Mouse (Mus musculus) limb, embryonic 13.5 days (tissue): Measurements from ENCODE around the gene 2410004B18Rik. TPM values are rescaled to one million over a fixed set of nuclear protein-coding genes. Genes with fewer than 3 reads are reported as not detected.
"Not testable (repeated sequence)": the region's sequence is repeated elsewhere in the genome, so short reads cannot be mapped to it uniquely, and the experiment has no call there.

Experiments
- ATAC-seq: fragments of 200-750 bp; cut with Nextera tagmentation; 2 replicates; pipeline ENCODE4 v1.8.0; 2017; ENCODE audit warnings: low read depth, moderate number of reproducible peaks, moderate TSS enrichment; ENCODE audit not compliant: low FRiP score
- H3K27ac ChIP-seq: fragments of 300-500 bp; sonication (generic); 2 replicates; pipeline ENCODE4 v1.5.1; 2015; ENCODE audit warnings: inconsistent platforms, mild to moderate bottlenecking, moderate library complexity
- H3K27me3 ChIP-seq: fragments of 300-500 bp; sonication (generic); 2 replicates; pipeline ENCODE4 v1.6.1; 2015; ENCODE audit warnings: mild to moderate bottlenecking, inconsistent platforms
- H3K36me3 ChIP-seq: fragments of 300-500 bp; sonication (generic); 2 replicates; pipeline ENCODE4 v1.6.1; 2015; ENCODE audit warnings: inconsistent platforms, mild to moderate bottlenecking, moderate library complexity
- H3K4me1 ChIP-seq: fragments of 300-500 bp; sonication (generic); 2 replicates; pipeline ENCODE4 v1.6.1; 2015; ENCODE audit warnings: inconsistent platforms
- H3K4me2 ChIP-seq: fragments of 300-500 bp; sonication (generic); replicated peaks from 2 replicates; pipeline ENCODE4 v1.6.1; 2015; ENCODE audit warnings: inconsistent platforms, mild to moderate bottlenecking, moderate library complexity
- H3K4me3 ChIP-seq: fragments of 300-500 bp; sonication (generic); 2 replicates; pipeline ENCODE4 v1.5.1; 2015; ENCODE audit warnings: moderate library complexity, mild to moderate bottlenecking, inconsistent platforms
- H3K9ac ChIP-seq: fragments of 300-500 bp; sonication (generic); 2 replicates; pipeline ENCODE4 v1.6.1; 2015; ENCODE audit warnings: mild to moderate bottlenecking, inconsistent platforms
- H3K9me3 ChIP-seq: fragments of 300-500 bp; sonication (generic); 2 replicates; pipeline ENCODE4 v1.6.1; 2016; ENCODE audit warnings: inconsistent platforms
- WGBS: fragments of 180-500 bp; shearing (Covaris S2); methylation state at CpG from one replicate; pipeline ENCODE4 v1.1.7; 2015; 5-methylcytosine and 5-hydroxymethylcytosine counted together
- polyA plus RNA-seq: library from polyadenylated mRNA; unstranded; fragments of >200 nt; fragmentation: Nextera tagmentation; extraction: Ambion mirVana; gene quantifications from 2 replicates; pipeline ENCODE4 v1.2.1, GENCODE M21; 2015

Gene 2410004B18Rik
- polyA plus RNA-seq, 1 experiment from 2014 or later, result 48.6 TPM

DNA sequence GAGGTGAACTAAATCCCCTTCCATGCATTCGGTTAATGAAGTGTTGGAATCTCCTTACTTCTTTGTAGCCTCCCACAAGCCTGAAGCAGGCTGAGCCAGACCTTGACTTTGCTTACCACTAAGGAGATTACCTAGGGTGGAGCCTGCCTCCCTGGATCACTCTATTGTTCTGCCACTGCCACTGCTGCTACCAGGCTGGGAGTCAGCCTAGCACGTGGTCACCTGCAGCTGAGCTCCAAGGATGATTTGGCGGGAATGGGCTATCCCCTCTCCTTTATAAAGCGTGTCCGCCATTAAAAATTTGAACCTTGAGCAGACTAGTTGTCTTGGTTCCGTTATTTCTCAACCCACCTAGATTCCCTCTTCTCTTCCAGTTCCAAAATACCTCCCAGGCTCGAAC, 23.9 kb upstream of the 2410004B18Rik start:
- not testable (repeated sequence) for H3K9me3 ChIP-seq, H3K27ac ChIP-seq, H3K36me3 ChIP-seq, H3K4me2 ChIP-seq, ATAC-seq, H3K4me3 ChIP-seq, H3K27me3 ChIP-seq, H3K4me1 ChIP-seq, H3K9ac ChIP-seq
- 70% methylated on average over 7 of the region's 7 CpGs for WGBS

DNA sequence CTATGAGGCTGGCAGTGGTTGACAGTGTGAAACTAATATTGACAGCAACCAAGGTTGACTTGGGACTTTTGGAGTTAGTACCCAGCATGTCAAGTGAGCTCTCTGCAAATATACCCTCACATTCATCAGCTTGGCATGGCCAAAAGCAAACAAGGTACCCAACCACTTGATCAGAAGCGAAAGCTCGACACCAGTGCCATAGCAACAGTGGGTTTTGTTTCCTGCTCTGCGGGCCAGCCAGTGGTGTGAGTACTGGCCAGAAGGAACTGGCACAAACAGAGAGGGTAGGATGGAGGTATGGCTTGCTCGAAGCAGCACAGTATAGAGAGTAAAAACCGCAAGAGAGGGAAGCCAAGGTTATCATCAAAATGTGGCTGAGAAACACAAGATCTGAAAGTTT, 21.4 kb upstream of the 2410004B18Rik start:
- ATAC-seq, result no peak
- H3K36me3 ChIP-seq, result no peaks in the 10 kb centered on the region
- no peak overlapping the region for H3K4me3 ChIP-seq
- H3K9ac ChIP-seq, result no peak overlapping the region
- no peak overlapping the region for H3K27ac ChIP-seq
- 89% methylated on average over 5 of the region's 5 CpGs for WGBS
- no peaks in the 10 kb centered on the region for H3K4me1 ChIP-seq
- no peak overlapping the region for H3K4me2 ChIP-seq
- H3K27me3 ChIP-seq, result no peaks in the 10 kb centered on the region
- peaks cover 9% of the 10 kb centered on the region for H3K9me3 ChIP-seq

DNA sequence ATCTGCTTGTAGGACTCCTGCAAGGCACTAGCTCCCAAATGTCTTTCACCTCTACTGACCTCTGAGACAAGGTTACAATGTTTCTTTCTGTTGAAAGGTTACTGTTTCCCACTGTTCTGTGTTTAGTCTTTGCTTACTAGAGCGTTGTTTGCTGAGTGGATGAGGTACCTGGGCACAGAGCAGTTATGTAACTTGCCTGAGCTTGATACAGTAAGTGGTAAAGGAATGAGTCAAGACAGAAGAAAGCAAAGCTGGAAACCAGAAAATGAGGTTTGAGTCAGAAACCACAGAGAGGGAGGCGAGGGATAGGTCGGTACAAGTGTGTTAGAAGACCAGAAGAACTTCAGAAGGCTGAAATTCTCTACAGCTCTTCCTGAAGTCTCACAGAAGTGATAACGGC, 21.0 kb upstream of the 2410004B18Rik start:
- no peak overlapping the region for H3K4me2 ChIP-seq
- no peak overlapping the region for H3K9ac ChIP-seq
- H3K4me1 ChIP-seq, result no peaks in the 10 kb centered on the region
- H3K36me3 ChIP-seq, result no peaks in the 10 kb centered on the region
- peaks cover 9% of the 10 kb centered on the region for H3K9me3 ChIP-seq
- H3K4me3 ChIP-seq, result no peak overlapping the region
- ATAC-seq, result no peak
- 85% methylated on average over 4 of the region's 4 CpGs for WGBS
- no peaks in the 10 kb centered on the region for H3K27me3 ChIP-seq
- H3K27ac ChIP-seq, result no peak overlapping the region

DNA sequence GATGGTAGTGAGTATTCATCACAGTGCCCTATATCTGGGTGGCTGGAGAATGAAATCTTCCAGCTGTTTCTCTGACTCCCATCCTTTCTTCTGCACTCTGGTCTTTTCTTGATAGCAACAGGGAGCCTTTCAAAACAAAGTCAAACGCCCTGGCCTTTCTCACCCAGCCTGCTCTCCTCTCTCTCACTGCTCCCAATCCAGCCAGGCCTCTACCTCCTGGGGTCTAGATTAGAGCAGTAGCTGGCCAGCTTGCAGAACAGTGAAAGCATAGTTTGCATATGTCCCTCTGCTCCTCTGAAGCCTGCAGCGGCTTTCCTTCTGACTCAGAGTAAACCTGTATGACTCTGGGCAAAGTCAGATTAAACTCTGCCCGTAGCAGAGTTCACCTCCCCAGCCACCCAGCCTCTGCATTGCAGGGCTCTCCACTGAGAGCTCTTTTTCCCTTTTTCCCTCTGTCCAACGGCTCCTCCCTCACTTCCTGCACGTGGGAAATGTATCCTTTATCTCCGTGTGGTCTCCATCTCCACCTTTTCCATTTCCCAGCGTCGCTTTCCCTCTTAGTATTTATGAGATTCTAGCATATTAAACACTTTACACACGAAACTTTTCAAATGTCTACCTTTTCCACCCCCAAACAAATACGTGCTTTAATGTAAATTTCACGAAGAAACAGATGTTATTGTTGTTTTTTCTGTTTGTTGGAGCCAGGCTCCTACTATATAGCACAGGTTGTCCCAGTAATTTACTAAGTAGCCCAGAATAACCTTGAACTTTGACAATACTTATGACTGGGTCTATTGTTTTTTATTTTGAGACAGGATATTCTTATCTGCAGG, 15.6 kb upstream of the 2410004B18Rik start, which contains the start of gene Bcl10:
TSS of gene Bcl10 (plus strand) at position 786 of the 836 bp plus-strand sequence.
- Histone ChIP-seq H3K4me2 (peak within 1 kb of the TSS; percentile 58), H3K4me1 (peaks cover 19% of the 10 kb centered on the region), H3K27me3 (no peaks in the 10 kb centered on the region), H3K9ac (peak within 1 kb of the TSS; percentile 14; the same call in 1 of the 2 replicates), H3K27ac (peak within 1 kb of the TSS; percentile 82; the same call in 1 of the 2 replicates), H3K9me3 (peaks cover 9% of the 10 kb centered on the region), H3K36me3 (no peaks in the 10 kb centered on the region), H3K4me3 (peak within 1 kb of the TSS; percentile 90)
- ATAC-seq, result no peak
- WGBS, result 32% methylated on average over 11 of the region's 11 CpGs

DNA sequence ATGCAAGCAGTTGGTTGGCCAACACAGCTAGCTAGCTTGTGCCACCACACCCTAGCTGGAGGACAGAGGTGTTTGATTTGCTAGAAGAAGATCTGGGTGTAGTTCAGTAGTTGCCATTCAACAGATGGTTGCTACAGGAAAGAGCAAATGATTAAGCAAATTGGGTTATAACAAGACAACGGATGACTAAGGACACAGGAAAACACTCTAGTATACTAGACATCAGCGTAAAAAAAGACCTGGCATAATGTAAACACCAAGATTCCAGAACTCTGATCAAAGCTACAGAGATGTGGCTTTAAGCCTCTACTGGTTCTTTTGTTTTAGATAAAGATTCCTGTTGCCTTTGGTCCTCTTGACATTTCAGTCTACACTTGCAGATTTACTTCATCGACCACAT, 14.8 kb upstream of the 2410004B18Rik start:
- Histone ChIP-seq H3K9ac (no peak overlapping the region), H3K4me1 (peaks cover 19% of the 10 kb centered on the region), H3K4me3 (no peak overlapping the region), H3K27me3 (no peaks in the 10 kb centered on the region), H3K4me2 (0 out of 2 replicates have a peak overlapping the region, but pooled peaks have one; percentile 58), H3K9me3 (peaks cover 9% of the 10 kb centered on the region), H3K27ac (no peak overlapping the region; the same call in 1 of the 2 replicates), H3K36me3 (peaks cover 5% of the 10 kb centered on the region)
- no peak for ATAC-seq
- 63% methylated on average over 3 of the region's 3 CpGs for WGBS

DNA sequence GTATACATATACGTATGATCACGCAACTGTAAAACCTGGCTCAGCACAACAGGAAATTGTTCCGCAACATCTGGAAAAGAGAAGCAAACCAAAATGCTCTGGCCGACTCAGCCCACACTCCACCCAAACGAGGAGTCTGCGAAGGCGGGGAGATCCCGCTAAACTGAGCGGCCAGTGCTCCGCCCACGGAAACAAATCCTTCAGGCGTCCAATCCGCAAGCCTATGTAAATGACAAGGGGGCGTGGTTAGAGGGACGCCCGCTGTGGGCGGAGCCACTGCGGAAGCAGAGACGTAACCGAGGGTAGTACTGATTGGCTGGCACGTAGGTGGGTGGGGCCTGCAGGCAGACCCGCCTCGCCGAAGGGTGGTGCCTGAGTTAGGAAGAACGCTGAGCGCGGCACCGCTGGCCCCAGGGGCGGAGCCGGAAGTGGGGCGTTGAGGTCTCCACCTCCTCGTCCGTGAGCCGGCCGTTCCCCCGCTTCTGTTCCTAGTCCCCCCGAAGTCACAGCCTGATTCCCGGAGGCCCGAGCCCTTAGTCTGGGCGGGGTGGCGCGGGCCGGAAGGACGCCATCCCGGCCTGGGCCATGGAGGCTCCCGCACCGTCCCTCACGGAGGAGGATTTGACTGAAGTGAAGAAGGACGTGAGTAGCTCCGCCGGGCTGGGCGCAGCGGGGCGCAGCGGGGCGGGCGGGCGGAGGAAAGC, 13.8 kb upstream of the 2410004B18Rik start:
- H3K9me3 ChIP-seq, result peaks cover under 1% of the 10 kb centered on the region; the same call in 1 of the 2 replicates
- peak overlapping the region; percentile 90 for H3K4me3 ChIP-seq
- H3K4me2 ChIP-seq, result peak overlapping the region; percentile 69
- WGBS, result under 1% methylated on average over 58 of the region's 58 CpGs
- H3K4me1 ChIP-seq, result peaks cover 19% of the 10 kb centered on the region
- H3K9ac ChIP-seq, result peak overlapping the region; percentile 91
- ATAC-seq, result peak; percentile 100
- H3K27me3 ChIP-seq, result no peaks in the 10 kb centered on the region
- H3K36me3 ChIP-seq, result peaks cover 8% of the 10 kb centered on the region
- peak overlapping the region; percentile 91 for H3K27ac ChIP-seq

DNA sequence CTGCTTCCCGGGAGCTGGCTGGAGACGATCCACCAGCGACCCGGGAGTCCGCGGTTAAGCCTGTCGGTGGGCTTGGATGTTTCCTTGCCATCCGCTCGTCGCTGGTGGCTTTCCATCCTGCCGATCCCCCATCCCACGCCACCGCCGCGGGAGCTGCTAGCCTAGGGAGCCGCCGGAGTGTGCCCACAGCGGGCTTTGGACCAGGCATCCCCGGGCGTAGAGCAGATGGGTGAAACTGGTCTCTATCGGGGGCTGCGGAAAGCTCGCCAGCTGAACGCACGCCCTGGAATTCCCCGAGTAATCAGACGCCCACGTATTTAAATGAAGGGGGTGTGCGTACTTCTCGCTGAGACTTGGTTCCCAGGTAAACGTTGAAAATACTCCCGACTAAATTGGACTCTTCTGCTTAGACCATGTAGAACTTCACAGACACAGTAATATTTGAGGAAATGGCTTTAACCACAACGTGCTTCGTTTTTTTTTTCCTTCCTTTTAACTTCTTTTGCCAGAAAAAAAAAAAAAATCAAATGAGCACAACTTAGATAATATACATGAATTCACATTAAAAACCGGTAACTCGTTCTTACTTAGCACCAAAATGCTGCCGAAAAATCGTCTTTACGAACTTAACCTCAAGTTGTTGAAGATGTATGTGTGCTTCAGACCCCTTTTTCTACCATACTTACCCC, 13.0 kb upstream of the 2410004B18Rik start:
- H3K9me3 ChIP-seq, result no peaks in the 10 kb centered on the region
- peak overlapping the region; percentile 91 for H3K27ac ChIP-seq
- H3K4me2 ChIP-seq, result peak overlapping the region; percentile 69
- peak overlapping the region; percentile 91 for H3K9ac ChIP-seq
- ATAC-seq, result no peak
- H3K4me1 ChIP-seq, result peaks cover 20% of the 10 kb centered on the region
- H3K4me3 ChIP-seq, result peak overlapping the region; percentile 90
- WGBS, result 3% methylated on average over 39 of the region's 39 CpGs
- H3K27me3 ChIP-seq, result no peaks in the 10 kb centered on the region
- H3K36me3 ChIP-seq, result peaks cover 8% of the 10 kb centered on the region

DNA sequence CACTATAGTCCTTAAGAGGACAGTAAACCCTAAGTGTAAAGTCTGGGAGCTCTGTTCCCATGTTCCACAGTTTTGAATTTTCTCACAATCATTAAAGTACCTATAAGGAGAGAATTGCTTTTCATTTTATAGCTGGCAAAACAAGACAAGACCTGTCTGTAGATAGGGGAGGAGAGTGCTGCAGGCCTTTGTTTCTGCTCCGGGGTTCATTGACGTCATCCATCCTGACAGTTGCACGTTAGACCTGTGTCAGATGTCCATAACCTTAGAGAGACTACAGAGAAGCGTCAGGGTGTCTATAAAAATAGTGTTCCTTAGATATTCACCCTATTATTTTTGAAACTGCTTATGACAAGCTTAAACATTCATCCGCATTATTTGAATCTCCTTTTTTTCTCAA, 12.3 kb upstream of the 2410004B18Rik start:
- H3K9ac ChIP-seq, result peak overlapping the region; percentile 91
- ATAC-seq, result no peak

DNA sequence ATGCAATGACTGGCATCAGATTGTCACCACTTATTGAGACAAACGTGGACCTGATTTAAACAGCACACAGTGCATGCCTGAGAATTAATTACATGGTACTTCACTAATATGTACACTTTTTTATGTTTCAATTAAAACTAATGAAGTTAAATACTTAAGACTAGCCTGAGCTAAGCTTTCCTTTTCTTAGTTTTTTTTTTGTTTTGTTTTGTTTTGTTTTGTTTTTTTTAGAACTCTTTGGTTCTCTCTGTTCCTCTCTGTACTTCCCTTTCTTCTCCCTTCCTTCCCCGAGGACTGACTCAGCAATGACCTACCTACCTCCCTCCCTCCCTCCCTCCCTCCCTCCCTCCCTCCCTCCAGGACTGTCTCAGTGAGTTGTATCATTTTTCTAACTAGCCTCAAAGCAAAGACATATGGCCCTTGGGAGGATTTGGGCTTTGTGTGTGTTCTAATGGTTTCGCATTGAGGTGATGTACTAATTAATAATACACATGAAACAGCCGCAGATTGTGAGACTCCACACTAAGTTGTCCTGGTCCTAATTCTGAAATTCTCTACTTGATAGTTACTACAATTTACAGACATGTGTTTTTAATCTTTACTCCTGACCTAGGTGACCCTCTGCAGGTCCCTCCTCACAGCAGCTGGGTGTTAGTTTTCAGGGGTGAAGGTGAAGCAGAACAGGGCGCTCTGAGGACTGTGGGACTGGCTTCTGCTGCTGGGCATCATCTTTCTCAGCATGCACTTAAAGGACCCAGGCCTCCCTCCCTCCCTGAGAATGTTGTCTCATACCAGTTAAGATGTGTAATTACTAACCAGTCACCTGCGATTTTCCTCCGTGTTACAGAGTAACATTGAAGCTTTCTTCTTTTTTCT, 8.1 kb upstream of the 2410004B18Rik start:
- no peak for ATAC-seq

More for the DNA sequence above, 12.3 kb upstream of the 2410004B18Rik start:
- peak overlapping the region; percentile 69 for H3K4me2 ChIP-seq
- no peaks in the 10 kb centered on the region for H3K27me3 ChIP-seq
- H3K9me3 ChIP-seq, result no peaks in the 10 kb centered on the region
- peaks cover 23% of the 10 kb centered on the region for H3K4me1 ChIP-seq
- H3K27ac ChIP-seq, result no peak overlapping the region
- H3K4me3 ChIP-seq, result peak overlapping the region; percentile 90
- 71% methylated on average over 5 of the region's 5 CpGs for whole genome bisulfite sequencing
- H3K36me3 ChIP-seq, result peaks cover 10% of the 10 kb centered on the region

DNA sequence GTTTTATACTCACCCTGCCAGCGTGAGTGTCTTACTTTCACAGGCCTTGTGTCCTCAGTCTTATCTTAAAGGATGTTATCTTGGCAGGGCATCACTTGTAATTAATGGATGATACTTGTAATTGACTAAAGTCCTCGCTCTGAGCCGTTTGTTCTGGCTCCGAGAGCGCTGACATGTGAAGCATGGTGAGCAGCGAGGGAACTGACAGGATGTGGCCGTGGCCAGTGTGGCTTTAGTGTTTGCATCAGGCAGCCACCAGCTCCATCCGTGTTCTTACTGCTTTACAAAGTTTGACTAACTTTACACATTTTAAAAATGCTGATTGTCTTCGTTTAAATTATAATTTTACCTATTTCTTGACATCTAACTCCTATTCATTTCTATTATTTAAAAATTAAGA, 4.0 kb upstream of the 2410004B18Rik start:
- Histone ChIP-seq H3K27me3 (no peaks in the 10 kb centered on the region), H3K9me3 (no peaks in the 10 kb centered on the region), H3K4me1 (peaks cover 13% of the 10 kb centered on the region), H3K4me2 (no peak overlapping the region), H3K4me3 (no peak overlapping the region), H3K27ac (no peak overlapping the region), H3K36me3 (peaks cover 38% of the 10 kb centered on the region), H3K9ac (no peak overlapping the region)
- WGBS, result 80% methylated on average over 9 of the region's 9 CpGs
- ATAC-seq, result no peak

More for the DNA sequence above, 8.1 kb upstream of the 2410004B18Rik start:
- no peak overlapping the region for H3K27ac ChIP-seq
- H3K4me3 ChIP-seq, result no peak overlapping the region
- no peak overlapping the region for H3K4me2 ChIP-seq
- no peaks in the 10 kb centered on the region for H3K9me3 ChIP-seq
- no peak overlapping the region for H3K9ac ChIP-seq
- H3K4me1 ChIP-seq, result peaks cover 19% of the 10 kb centered on the region
- H3K27me3 ChIP-seq, result no peaks in the 10 kb centered on the region
- peaks cover 45% of the 10 kb centered on the region for H3K36me3 ChIP-seq
- 26% methylated on average over 7 of the region's 7 CpGs for WGBS
